Mouse (Mus musculus): ENCODE data around the gene Lmf1. TPM values are rescaled to one million over a fixed set of nuclear protein-coding genes. Genes with fewer than 3 reads are reported as not detected.

Gene Lmf1
- polyA plus RNA-seq, 1 experiment from 2014 or later = 23.8 TPM

DNA sequence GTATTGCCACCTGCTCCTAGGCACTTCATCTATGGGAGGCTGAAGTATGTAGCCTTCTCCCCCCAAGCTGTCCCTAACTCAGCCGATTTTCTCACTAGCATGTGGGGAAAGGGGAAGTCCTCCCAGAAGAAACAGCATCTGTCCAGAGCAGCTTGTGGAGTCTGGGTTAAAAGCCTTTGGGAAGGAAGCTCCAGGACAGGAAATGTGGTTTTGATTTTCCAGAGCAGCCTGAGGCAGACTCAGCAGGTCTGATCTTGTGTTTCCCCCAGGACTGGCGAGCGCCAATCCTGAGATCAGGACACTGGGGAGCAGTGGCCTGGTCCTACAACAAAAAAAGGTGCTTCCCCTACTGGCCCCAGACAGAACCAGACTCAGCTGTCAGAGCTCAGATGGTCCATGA is 23.7 kb upstream of the Lmf1 start:
- Histone ChIP-seq H3K4me2 (ENCODE audit: low read depth, severe bottlenecking) (no peak overlapping the region), H3K27ac (replicated peaks; ENCODE audit: low read depth, low read length) (peak overlapping the region; percentile 68), H3K27me3 (ENCODE audit: control insufficient read depth, insufficient read depth, low read length) (no peaks in the 10 kb centered on the region), H3K9ac (ENCODE audit: low read length) (no peak overlapping the region), H3K4me1 (ENCODE audit: control insufficient read depth, insufficient read depth, low read length) (peaks cover 27% of the 10 kb centered on the region), H3K36me3 (ENCODE audit: control insufficient read depth, insufficient read depth, low read length) (no peaks in the 10 kb centered on the region), H3K4me3 (ENCODE audit: low read depth, low read length) (no peak overlapping the region), H3K9me3 (ENCODE audit: control insufficient read depth, low read length) (no peaks in the 10 kb centered on the region)
- 7% methylated on average over 3 of the region's 3 CpGs for WGBS
- ATAC-seq (ENCODE audit: insufficient number of reproducible peaks, low FRiP score, low TSS enrichment, low read depth) (no peak), DNase-seq (ENCODE audit: low spot score) (peak; percentile 68)

DNA sequence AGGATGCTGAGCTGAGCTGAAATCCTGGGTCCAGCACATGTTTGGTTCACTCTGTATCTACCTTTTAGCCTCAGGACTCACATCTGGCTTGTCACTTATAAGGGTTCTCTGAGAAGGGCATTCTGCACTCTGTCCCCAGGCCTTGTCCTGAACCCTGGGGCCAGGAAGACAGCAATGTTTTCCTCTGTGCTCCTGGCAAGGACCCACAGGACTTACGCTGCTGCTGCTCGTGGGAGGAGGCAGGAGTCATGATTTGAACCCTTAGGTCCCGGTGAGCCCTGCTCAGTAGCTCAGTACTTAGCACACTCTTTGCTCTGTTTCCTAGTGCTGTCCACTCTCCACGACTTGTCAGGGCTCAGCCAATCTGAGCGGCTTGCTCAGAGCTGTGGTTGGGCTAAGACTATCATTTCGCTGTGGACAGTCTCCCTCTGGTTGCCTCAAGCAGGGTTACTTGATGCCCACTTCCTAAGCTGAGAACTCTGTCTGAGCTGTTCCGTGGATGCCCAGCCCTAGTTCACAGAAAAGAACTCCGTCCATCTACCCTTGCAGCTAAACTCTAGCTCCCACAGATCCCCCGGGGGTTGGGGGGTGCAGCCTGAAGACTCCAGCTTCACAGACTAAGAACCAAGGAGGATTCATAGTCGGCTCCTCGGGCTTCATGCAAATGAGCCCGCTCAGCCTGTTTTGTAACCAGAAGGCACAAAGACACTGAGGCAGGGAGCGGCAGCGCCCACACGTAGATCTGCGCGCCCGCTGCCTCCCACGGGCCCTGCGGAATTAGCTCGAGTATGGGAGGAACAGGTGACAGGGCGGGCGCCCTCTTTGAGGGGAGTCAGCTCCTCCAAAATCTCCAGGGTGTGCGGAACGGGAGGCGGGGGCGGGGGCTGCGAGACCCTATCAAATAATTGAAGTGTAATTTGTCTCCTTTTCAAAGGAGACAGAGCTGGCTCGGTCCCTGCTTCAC is 22.9 kb upstream of the Lmf1 start:
- Histone ChIP-seq H3K36me3 (ENCODE audit: control insufficient read depth, insufficient read depth, low read length) (no peaks in the 10 kb centered on the region), H3K27me3 (ENCODE audit: control insufficient read depth, insufficient read depth, low read length) (no peaks in the 10 kb centered on the region), H3K9ac (ENCODE audit: low read length) (peak overlapping the region; percentile 45; the same call in 1 of the 2 replicates), H3K4me2 (ENCODE audit: low read depth, severe bottlenecking) (peak overlapping the region; percentile 72), H3K9me3 (ENCODE audit: control insufficient read depth, low read length) (no peaks in the 10 kb centered on the region), H3K4me3 (ENCODE audit: low read depth, low read length) (peak overlapping the region; percentile 20), H3K27ac (replicated peaks; ENCODE audit: low read depth, low read length) (peak overlapping the region; percentile 68), H3K4me1 (ENCODE audit: control insufficient read depth, insufficient read depth, low read length) (peaks cover 27% of the 10 kb centered on the region)
- ATAC-seq (ENCODE audit: insufficient number of reproducible peaks, low FRiP score, low TSS enrichment, low read depth) (no peak), DNase-seq (ENCODE audit: low spot score) (peak; percentile 58)
- WGBS = 6% methylated on average over 29 of the region's 29 CpGs

DNA sequence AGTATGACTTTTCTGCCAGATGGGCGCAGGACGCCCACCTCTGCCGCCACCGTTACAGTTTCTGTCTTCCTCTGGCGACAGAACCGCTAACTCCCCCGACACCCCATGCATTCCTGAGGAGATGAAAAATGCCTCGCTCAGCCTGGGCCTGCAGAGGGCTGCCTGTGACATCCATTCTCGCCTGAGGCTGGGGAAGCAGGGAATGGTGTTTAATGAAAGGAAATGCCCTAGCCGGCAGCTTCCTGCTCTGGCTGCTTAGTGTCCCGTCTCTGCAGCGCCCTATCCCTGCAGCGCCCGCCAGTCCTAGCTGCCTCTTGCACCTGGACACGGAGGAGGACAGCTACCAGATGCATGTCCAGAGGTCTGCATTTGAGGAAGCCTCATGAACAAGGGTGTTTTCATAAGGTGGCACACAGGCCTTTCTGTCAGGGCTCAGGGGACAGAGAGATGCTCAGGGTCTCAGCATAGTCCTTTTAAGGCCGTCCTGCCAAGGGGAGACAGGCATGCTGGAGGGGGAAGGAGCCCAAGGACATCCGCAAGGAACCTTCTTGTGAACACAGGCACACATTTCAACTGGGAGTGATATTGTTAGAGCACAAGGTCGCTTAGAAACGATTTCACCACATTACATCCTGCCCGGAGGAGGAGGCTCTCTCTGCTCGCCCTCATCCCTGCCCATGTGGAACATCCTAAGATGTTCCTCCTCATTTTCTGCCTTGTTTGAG is 22.1 kb upstream of the Lmf1 start:
- Histone ChIP-seq H3K9ac (ENCODE audit: low read length) (peak overlapping the region; percentile 45; the same call in 1 of the 2 replicates), H3K36me3 (ENCODE audit: control insufficient read depth, insufficient read depth, low read length) (no peaks in the 10 kb centered on the region), H3K27me3 (ENCODE audit: control insufficient read depth, insufficient read depth, low read length) (no peaks in the 10 kb centered on the region), H3K4me1 (ENCODE audit: control insufficient read depth, insufficient read depth, low read length) (peaks cover 27% of the 10 kb centered on the region), H3K27ac (replicated peaks; ENCODE audit: low read depth, low read length) (peak overlapping the region; percentile 42; the same call in 1 of the 2 replicates), H3K4me3 (ENCODE audit: low read depth, low read length) (peak overlapping the region; percentile 20), H3K4me2 (ENCODE audit: low read depth, severe bottlenecking) (peak overlapping the region; percentile 72), H3K9me3 (ENCODE audit: control insufficient read depth, low read length) (no peaks in the 10 kb centered on the region)
- ATAC-seq (ENCODE audit: insufficient number of reproducible peaks, low FRiP score, low TSS enrichment, low read depth) (peak; percentile 50), DNase-seq (ENCODE audit: low spot score) (peak; percentile 76)
- WGBS = 9% methylated on average over 21 of the region's 21 CpGs

DNA sequence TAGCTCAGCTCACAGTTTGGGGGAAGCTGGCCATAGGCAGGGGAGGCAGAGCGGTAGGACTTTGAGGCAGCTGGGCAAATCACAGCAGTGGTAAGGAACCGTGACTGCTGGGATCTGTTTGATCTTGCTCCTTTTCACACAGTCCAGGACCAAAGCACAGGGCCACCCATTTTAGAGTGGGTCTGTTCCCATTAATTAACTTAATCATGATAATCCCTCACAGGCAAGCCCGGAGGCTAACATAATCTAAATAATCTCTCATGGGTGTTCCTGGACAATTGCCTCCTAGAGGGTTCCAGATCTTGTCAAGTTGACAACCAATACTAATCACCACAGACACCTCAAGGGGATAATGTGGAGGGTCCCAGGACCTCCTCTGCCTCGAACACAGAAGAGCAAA is 19.3 kb upstream of the Lmf1 start:
- Histone ChIP-seq H3K4me2 (ENCODE audit: low read depth, severe bottlenecking) (no peak overlapping the region), H3K4me3 (ENCODE audit: low read depth, low read length) (no peak overlapping the region), H3K4me1 (ENCODE audit: control insufficient read depth, insufficient read depth, low read length) (peaks cover 28% of the 10 kb centered on the region), H3K36me3 (ENCODE audit: control insufficient read depth, insufficient read depth, low read length) (no peaks in the 10 kb centered on the region), H3K9ac (ENCODE audit: low read length) (no peak overlapping the region), H3K27me3 (ENCODE audit: control insufficient read depth, insufficient read depth, low read length) (0 out of 2 replicates have a peak, but pooled peaks cover 2% of the 10 kb centered on the region), H3K9me3 (ENCODE audit: control insufficient read depth, low read length) (no peaks in the 10 kb centered on the region), H3K27ac (replicated peaks; ENCODE audit: low read depth, low read length) (no peak overlapping the region)
- ATAC-seq (ENCODE audit: insufficient number of reproducible peaks, low FRiP score, low TSS enrichment, low read depth) (no peak), DNase-seq (ENCODE audit: low spot score) (no peak)
- WGBS = 43% methylated on average over 4 of the region's 4 CpGs

DNA sequence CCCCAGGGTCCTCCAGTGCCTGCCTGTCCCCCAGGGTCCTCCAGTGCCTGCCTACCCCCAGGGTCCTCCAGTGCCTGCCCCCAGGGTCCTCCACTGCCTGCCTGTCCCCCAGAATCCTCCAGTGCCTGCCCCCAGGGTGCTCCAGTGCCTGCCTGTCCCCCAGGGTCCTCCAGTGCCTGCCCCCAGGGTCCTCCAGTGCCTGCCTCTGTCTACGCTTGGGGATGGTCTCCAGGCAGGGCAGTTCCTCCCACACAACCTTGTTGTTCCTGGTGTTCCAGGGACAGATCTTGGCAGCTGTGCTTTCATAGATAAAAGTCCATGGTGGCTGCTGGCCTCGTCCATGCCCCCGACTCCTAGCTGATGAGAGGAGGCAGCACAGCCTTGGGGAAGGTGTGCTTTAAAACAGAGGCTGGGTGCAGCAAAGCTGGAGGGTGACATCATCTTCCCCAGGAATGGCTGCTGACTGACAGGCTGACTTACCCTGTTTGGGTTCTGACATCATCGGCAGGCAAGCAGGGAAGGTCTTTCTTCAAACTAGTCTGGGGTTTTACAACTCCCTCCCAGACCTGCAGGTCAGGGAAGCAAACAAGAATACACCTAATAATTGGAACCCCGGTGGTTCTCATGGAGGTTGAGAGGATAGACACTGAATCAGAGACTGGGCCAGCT is 18.2 kb upstream of the Lmf1 start:
- Histone ChIP-seq H3K27ac (replicated peaks; ENCODE audit: low read depth, low read length) (no peak overlapping the region), H3K4me2 (ENCODE audit: low read depth, severe bottlenecking) (no peak overlapping the region), H3K4me1 (ENCODE audit: control insufficient read depth, insufficient read depth, low read length) (peaks cover 18% of the 10 kb centered on the region), H3K36me3 (ENCODE audit: control insufficient read depth, insufficient read depth, low read length) (no peaks in the 10 kb centered on the region), H3K9ac (ENCODE audit: low read length) (no peak overlapping the region), H3K4me3 (ENCODE audit: low read depth, low read length) (no peak overlapping the region), H3K9me3 (ENCODE audit: control insufficient read depth, low read length) (no peaks in the 10 kb centered on the region), H3K27me3 (ENCODE audit: control insufficient read depth, insufficient read depth, low read length) (0 out of 2 replicates have a peak, but pooled peaks cover 2% of the 10 kb centered on the region)
- WGBS = 70% methylated on average over 5 of the region's 5 CpGs
- no peak for DNase-seq (ENCODE audit: low spot score)
- no peak for ATAC-seq (ENCODE audit: insufficient number of reproducible peaks, low FRiP score, low TSS enrichment, low read depth)

DNA sequence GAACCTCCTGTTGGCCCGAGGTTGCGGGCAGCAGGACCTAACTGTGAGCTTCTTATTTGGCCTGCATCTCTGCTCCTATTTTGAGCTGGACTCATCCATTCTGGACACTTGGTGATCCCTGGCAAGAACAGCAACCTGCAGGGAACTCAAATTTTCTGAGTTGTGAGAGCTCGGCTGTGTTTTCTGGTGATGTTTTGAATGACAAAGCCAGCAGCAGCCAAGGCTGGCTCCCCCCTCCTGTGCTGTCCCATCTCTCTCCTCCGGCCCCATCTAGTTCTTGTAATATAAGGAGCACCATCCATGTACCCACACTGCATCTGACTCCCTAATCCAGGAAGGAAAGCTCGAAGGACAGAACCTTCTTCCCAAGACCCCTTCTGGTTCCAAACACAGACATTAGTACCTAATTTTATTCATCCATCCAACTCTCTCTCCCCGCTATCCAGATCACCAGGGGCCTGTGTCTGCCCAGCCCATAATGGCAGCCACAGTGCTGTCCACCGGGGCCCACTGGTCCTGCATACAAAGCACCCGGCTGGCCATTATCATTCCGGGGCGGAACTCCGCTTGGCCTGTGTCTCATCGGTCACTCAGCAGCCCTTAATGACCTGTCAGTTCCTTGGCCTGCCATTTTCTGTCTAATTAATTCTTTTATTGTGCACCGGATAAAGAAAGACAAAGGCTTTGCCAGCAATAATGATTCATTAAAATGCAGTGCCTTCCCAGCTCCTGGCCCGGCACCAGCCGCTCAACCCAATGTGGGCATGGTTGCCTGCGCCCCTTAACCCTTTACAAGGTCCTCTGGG is 17.5 kb upstream of the Lmf1 start:
- Histone ChIP-seq H3K27me3 (ENCODE audit: control insufficient read depth, insufficient read depth, low read length) (0 out of 2 replicates have a peak, but pooled peaks cover 2% of the 10 kb centered on the region), H3K9ac (ENCODE audit: low read length) (no peak overlapping the region), H3K9me3 (ENCODE audit: control insufficient read depth, low read length) (no peaks in the 10 kb centered on the region), H3K4me2 (ENCODE audit: low read depth, severe bottlenecking) (no peak overlapping the region), H3K27ac (replicated peaks; ENCODE audit: low read depth, low read length) (no peak overlapping the region), H3K4me3 (ENCODE audit: low read depth, low read length) (no peak overlapping the region), H3K36me3 (ENCODE audit: control insufficient read depth, insufficient read depth, low read length) (no peaks in the 10 kb centered on the region), H3K4me1 (ENCODE audit: control insufficient read depth, insufficient read depth, low read length) (peaks cover 10% of the 10 kb centered on the region)
- ATAC-seq (ENCODE audit: insufficient number of reproducible peaks, low FRiP score, low TSS enrichment, low read depth) (no peak), DNase-seq (ENCODE audit: low spot score) (no peak)
- 69% methylated on average over 16 of the region's 16 CpGs for WGBS

DNA sequence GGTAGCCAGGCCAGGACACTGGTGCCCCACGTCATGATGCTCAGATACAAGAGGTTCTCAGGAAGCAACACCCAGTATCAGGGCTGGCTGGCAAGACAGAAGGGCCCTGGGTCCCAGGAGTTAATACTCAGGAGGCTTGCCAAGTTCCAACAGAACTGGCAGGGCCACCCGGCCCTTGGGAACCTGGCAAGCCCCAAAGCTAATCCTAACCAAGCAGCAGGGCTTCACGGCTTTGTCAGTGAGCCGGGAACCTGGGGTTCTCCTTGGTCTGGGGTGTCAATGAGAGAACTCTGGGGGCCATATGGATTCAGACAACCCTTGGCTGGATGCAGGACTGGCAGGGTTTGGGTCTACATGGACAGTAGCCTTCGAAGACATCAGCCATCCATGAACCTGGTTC is 14.4 kb upstream of the Lmf1 start:
- no peak overlapping the region for H3K4me2 ChIP-seq (ENCODE audit: low read depth, severe bottlenecking)
- WGBS = 89% methylated on average over 5 of the region's 5 CpGs
- no peak overlapping the region for H3K9ac ChIP-seq (ENCODE audit: low read length)
- no peaks in the 10 kb centered on the region for H3K9me3 ChIP-seq (ENCODE audit: control insufficient read depth, low read length)
- H3K27ac ChIP-seq (replicated peaks; ENCODE audit: low read depth, low read length) = no peak overlapping the region
- no peak for DNase-seq (ENCODE audit: low spot score)
- H3K27me3 ChIP-seq (ENCODE audit: control insufficient read depth, insufficient read depth, low read length) = peaks cover 8% of the 10 kb centered on the region; the same call in 1 of the 2 replicates
- H3K36me3 ChIP-seq (ENCODE audit: control insufficient read depth, insufficient read depth, low read length) = no peaks in the 10 kb centered on the region
- H3K4me3 ChIP-seq (ENCODE audit: low read depth, low read length) = no peak overlapping the region
- ATAC-seq (ENCODE audit: insufficient number of reproducible peaks, low FRiP score, low TSS enrichment, low read depth) = no peak
- peaks cover 12% of the 10 kb centered on the region for H3K4me1 ChIP-seq (ENCODE audit: control insufficient read depth, insufficient read depth, low read length)
